Mouse (Mus musculus) embryonic facial prominence, embryonic 10.5 days (tissue): ENCODE measurements at regions not wholly inside any gene's neighbourhood (a gene's known extent, or its start where the extent isn't known, plus 50 kb on each side); places are given as distances from the start of the nearest gene placed in this dataset.
"Not testable (repeated sequence)": the region's sequence is repeated elsewhere in the genome, so short reads cannot be mapped to it uniquely, and the experiment has no call there.

Experiments used
- DNase-seq: peaks from one replicate; pipeline ENCODE4 v3.0.0-alpha.2; 2017; ENCODE audit warnings: low spot score
- H3K27ac ChIP-seq: fragments of 300-500 bp; sonication (generic); replicated peaks from 2 replicates; pipeline ENCODE4 v1.5.1; 2016; ENCODE audit warnings: mild to moderate bottlenecking
- H3K27me3 ChIP-seq: fragments of 300-500 bp; sonication (generic); replicated peaks from 2 replicates; pipeline ENCODE4 v1.6.1; 2016; ENCODE audit warnings: low read depth, mild to moderate bottlenecking; ENCODE audit not compliant: poor library complexity, severe bottlenecking
- H3K36me3 ChIP-seq: fragments of 300-500 bp; sonication (generic); replicated peaks from 2 replicates; pipeline ENCODE4 v1.6.1; 2016; ENCODE audit warnings: mild to moderate bottlenecking, moderate library complexity
- H3K4me1 ChIP-seq: fragments of 300-500 bp; sonication (generic); 2 replicates; pipeline ENCODE4 v1.6.1; 2016
- H3K4me3 ChIP-seq: fragments of 300-500 bp; sonication (generic); 2 replicates; pipeline ENCODE4 v1.5.1; 2016; ENCODE audit warnings: mild to moderate bottlenecking, moderate library complexity
- H3K9me3 ChIP-seq: fragments of 300-500 bp; sonication (generic); 2 replicates; pipeline ENCODE4 v1.6.1; 2016; ENCODE audit warnings: mild to moderate bottlenecking
- WGBS: fragments of 180-500 bp; shearing (Covaris S2); methylation state at CpG from one replicate; pipeline ENCODE4 v1.1.7; 2016; 5-methylcytosine and 5-hydroxymethylcytosine counted together

- no peaks in the 10 kb centered on the region for H3K9me3 ChIP-seq
- 72% methylated on average over 11 of the region's 11 CpGs for WGBS
- DNase-seq: no peak
- H3K4me3 ChIP-seq: no peak overlapping the region
- no peak overlapping the region for H3K27ac ChIP-seq
- H3K4me1 ChIP-seq: peaks cover 4% of the 10 kb centered on the region
- H3K36me3 ChIP-seq: no peaks in the 10 kb centered on the region
- no peaks in the 10 kb centered on the region for H3K27me3 ChIP-seq
Observed at GRCm38 (mm10) chr5:67487965-67488409, 59.9 kb upstream of the Bend4 start.

DNA sequence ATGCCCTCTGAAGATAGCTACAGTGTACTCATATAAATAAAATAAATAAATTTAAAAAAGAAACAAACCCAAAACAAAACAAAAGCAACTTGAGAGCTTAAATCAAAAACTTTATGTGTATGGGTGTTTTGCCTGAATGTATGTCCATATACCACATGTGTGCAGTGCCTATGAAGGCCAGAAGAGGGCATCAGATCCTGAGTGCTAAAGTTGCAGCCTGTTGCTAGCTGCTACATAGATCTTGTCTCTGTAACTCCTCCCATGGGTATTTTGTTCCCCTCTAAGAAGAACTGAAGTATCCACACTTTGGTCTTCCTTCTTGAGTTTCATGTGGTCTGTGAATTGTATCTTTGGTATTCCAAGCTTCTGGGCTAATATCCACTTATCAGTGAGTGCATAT lies 62.6 kb upstream of the Bend4 start:
- H3K27ac ChIP-seq, H3K9me3 ChIP-seq, H3K27me3 ChIP-seq, H3K36me3 ChIP-seq, H3K4me3 ChIP-seq, H3K4me1 ChIP-seq, DNase-seq: not testable (repeated sequence)

- no peak overlapping the region for H3K27ac ChIP-seq
- no peak for DNase-seq
- H3K36me3 ChIP-seq: no peaks in the 10 kb centered on the region
- 39% methylated on average over 9 of the region's 9 CpGs for whole genome bisulfite sequencing
- H3K4me3 ChIP-seq: no peak overlapping the region
- H3K27me3 ChIP-seq: no peaks in the 10 kb centered on the region
- H3K9me3 ChIP-seq: no peaks in the 10 kb centered on the region
- H3K4me1 ChIP-seq: peaks cover 6% of the 10 kb centered on the region
Observed at GRCm38 (mm10) chr5:67492893-67493302, 64.8 kb upstream of the Bend4 start.

GRCm38 (mm10) chr5:67496710-67497109 lies 68.6 kb upstream of the Bend4 start:
- 83% methylated on average over 7 of the region's 7 CpGs for WGBS
- H3K27ac ChIP-seq: no peak overlapping the region

DNA sequence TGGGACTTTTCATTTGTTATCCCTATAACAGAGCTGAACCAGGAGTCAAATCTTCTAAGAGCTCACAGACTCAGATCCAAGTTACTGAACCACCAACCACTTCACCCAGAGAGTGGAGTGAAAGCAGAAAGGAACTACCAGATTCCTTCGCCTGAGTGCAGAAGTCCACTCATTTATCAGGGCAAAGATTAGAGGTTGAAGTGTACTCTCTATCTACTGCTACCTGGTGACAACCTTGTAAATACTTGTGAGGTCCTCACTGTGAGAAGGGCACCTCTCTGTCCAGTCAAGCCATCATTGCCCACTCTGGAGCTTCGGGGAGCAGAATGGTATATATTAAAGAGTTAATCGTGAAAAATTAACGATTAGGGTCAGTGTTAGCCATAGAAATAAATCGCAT lies 87.4 kb upstream of the Shisa3 start:
- Histone ChIP-seq H3K4me1 (no peaks in the 10 kb centered on the region), H3K9me3 (no peaks in the 10 kb centered on the region), H3K36me3 (no peaks in the 10 kb centered on the region), H3K4me3 (no peak overlapping the region), H3K27me3 (no peaks in the 10 kb centered on the region), H3K27ac (no peak overlapping the region)
- no peak for DNase-seq
- 93% methylated on average over 5 of the region's 5 CpGs for WGBS

More at GRCm38 (mm10) chr5:67496710-67497109, 68.6 kb upstream of the Bend4 start:
- Histone ChIP-seq H3K4me3 (no peak overlapping the region), H3K27me3 (no peaks in the 10 kb centered on the region), H3K36me3 (no peaks in the 10 kb centered on the region), H3K9me3 (no peaks in the 10 kb centered on the region), H3K4me1 (peaks cover 6% of the 10 kb centered on the region)
- no peak for DNase-seq

DNA sequence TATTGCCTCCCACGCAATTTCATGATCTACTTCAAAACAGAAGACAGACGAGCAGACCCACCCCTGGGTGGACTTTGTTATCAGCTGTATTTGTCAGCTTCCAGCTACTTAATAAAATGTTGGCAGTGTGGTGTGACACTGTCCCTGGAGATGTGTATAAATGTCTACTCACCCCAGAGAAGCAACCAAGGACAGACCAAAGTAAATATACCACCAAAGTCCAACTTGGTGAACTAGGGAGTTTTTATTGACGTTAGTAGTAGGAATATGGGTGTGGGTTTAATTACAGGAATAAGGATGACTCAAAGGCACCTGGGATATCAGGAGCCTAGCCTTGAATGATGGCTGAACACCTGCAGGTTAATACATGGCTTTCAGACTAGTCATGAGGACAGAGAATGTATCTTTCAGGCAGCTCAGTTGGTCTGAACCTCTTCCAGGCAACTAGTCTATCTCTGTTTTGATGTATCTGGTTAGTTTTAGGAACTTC lies 86.2 kb upstream of the Shisa3 start:
- H3K27me3 ChIP-seq: no peaks in the 10 kb centered on the region

GRCm38 (mm10) chr5:67530149-67530548 lies 77.5 kb upstream of the Shisa3 start:
- Histone ChIP-seq H3K4me1 (peaks cover 14% of the 10 kb centered on the region), H3K27ac (no peak overlapping the region), H3K9me3 (no peaks in the 10 kb centered on the region), H3K27me3 (no peaks in the 10 kb centered on the region), H3K36me3 (no peaks in the 10 kb centered on the region), H3K4me3 (no peak overlapping the region)
- DNase-seq: no peak
- 65% methylated on average over 5 of the region's 5 CpGs for WGBS

More for the DNA sequence above, 86.2 kb upstream of the Shisa3 start:
- no peak for DNase-seq
- Histone ChIP-seq H3K27ac (no peak overlapping the region), H3K4me3 (no peak overlapping the region), H3K36me3 (no peaks in the 10 kb centered on the region), H3K9me3 (no peaks in the 10 kb centered on the region), H3K4me1 (no peaks in the 10 kb centered on the region)
- 83% methylated on average over 3 of the region's 3 CpGs for WGBS

DNA sequence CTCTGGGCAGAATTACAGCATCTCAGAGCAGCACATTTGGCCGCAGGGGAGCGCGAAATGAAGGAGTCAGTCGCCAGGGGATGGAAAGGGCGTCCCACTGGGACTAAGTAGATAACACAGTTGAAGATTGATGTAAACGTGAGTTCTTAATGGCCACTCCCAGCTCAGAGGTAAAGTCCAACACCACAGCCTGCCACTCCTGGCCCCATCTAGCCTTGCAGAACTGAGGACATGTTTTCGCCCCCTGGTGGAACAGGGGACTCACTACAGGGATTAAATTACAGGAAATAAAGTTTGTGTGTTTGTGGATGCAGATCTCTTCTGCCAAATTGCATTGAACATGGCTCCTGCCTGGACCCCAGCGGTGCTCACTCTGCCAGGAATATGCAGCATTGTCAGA lies 76.7 kb upstream of the Shisa3 start:
- WGBS: 41% methylated on average over 8 of the region's 8 CpGs
- no peaks in the 10 kb centered on the region for H3K36me3 ChIP-seq

DNA sequence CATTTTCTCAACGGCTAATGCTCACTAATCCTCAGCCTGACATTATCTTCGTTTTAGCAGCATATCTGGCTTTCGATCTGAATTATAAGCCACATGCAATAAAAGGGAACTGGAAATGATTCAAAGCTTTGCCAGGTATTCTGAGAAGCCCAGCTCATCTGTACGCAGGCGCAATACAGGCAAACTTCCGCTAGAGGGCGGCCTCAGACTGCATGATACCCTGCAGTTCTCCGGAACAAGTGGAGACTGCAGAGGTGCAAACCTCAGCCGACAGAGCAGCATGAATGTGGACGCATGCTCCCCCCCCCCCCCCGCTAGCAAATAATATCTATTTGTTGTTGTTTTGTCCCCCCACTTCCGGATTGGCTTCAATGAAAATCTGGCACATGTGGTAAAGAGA lies 75.3 kb upstream of the Shisa3 start:
- Histone ChIP-seq H3K27me3 (0 out of 2 replicates have a peak, but pooled peaks cover 3% of the 10 kb centered on the region), H3K36me3 (no peaks in the 10 kb centered on the region), H3K27ac (no peak overlapping the region), H3K4me3 (peak overlapping the region; percentile 34), H3K4me1 (peaks cover 14% of the 10 kb centered on the region), H3K9me3 (no peaks in the 10 kb centered on the region)
- 6% methylated on average over 12 of the region's 12 CpGs for WGBS
- peak; percentile 89 for DNase-seq

More for the DNA sequence above, 76.7 kb upstream of the Shisa3 start:
- Histone ChIP-seq H3K4me3 (no peak overlapping the region), H3K27me3 (no peaks in the 10 kb centered on the region), H3K4me1 (peaks cover 14% of the 10 kb centered on the region), H3K9me3 (no peaks in the 10 kb centered on the region), H3K27ac (no peak overlapping the region)
- DNase-seq: peak; percentile 50

DNA sequence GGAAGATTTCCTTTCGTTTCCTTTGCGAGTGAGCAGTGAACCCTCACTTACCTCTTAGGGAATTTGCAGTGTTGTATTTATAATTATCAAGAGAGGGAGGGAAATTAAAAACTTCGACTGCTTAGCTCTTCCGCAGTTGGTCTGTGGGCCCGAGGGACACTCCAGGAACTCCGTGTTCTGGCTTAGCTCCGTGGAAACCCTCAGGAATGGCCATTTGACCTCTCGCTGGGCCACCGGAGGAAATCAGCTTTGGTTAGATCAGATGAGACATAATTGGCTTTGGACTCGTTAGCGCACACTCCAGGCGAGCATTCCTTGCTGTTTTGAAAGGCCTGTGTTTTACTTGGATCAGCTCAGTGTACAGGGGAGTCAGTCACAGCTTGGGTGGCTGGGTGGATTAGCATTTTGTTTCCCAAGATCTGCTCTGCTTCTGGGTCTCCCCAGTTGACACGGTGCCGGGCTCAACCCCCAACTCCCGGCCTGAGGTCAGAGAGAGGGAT lies 74.9 kb upstream of the Shisa3 start:
- Histone ChIP-seq H3K27ac (no peak overlapping the region; the same call in 1 of the 2 replicates), H3K9me3 (no peaks in the 10 kb centered on the region), H3K36me3 (no peaks in the 10 kb centered on the region), H3K4me1 (peaks cover 14% of the 10 kb centered on the region), H3K4me3 (peak overlapping the region; percentile 34), H3K27me3 (0 out of 2 replicates have a peak, but pooled peaks cover 3% of the 10 kb centered on the region)
- peak; percentile 50 for DNase-seq
- WGBS: 21% methylated on average over 15 of the region's 15 CpGs

DNA sequence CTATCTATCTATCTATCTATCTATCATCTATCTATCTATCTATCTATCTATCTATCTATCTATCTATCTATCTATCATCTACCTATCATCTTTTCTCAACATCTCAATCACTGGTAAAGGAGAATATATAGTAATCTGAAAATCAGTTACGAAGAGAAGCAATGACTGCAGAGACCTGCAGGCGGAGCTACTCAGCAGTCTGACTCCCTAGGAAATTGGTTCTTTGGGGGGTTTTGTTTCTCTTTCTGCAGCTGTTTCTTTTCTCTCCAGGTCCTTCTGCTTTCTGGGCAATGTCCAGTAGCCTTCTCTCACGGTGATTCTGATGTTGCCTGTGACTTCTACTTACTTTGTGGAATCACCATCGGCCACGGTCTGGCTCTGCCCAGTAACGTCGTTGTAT lies 73.6 kb upstream of the Shisa3 start:
- no peaks in the 10 kb centered on the region for H3K36me3 ChIP-seq
- no peak overlapping the region for H3K4me3 ChIP-seq
- H3K4me1 ChIP-seq: peaks cover 14% of the 10 kb centered on the region
- WGBS: 81% methylated on average over 7 of the region's 7 CpGs
- H3K9me3 ChIP-seq: no peaks in the 10 kb centered on the region
- 0 out of 2 replicates have a peak, but pooled peaks cover 3% of the 10 kb centered on the region for H3K27me3 ChIP-seq
- no peak for DNase-seq
- no peak overlapping the region for H3K27ac ChIP-seq

DNA sequence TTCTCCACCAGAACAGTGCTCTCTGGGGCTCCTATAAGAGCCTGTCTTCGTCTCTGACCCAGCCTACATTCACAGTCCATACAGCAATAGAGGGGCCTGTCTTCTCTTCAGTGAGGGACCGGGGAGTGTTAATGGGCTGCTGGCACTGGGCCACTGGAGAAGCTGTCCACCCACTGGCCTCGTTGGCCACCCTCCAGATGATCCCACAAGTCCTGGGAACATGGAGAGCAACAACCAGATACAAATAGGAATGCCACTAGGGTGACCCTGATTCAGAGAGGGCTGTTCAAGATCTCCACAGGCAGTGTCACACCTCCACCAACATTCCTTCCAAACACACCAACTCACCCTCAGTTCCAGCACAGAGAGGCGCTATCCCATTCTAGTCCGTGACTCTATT lies 69.7 kb upstream of the Shisa3 start:
- no peak overlapping the region for H3K27ac ChIP-seq
- 0 out of 2 replicates have a peak, but pooled peaks cover 3% of the 10 kb centered on the region for H3K27me3 ChIP-seq
- no peak overlapping the region for H3K4me3 ChIP-seq
- 90% methylated on average over 5 of the region's 5 CpGs for WGBS
- H3K4me1 ChIP-seq: peaks cover 9% of the 10 kb centered on the region
- no peaks in the 10 kb centered on the region for H3K36me3 ChIP-seq
- no peaks in the 10 kb centered on the region for H3K9me3 ChIP-seq
- DNase-seq: no peak

GRCm38 (mm10) chr5:67539591-67540238 lies 68.0 kb upstream of the Shisa3 start:
- H3K4me1 ChIP-seq: peaks cover 15% of the 10 kb centered on the region

More at GRCm38 (mm10) chr5:67539591-67540238, 68.0 kb upstream of the Shisa3 start:
- H3K27me3 ChIP-seq: 0 out of 2 replicates have a peak, but pooled peaks cover 3% of the 10 kb centered on the region
- no peak overlapping the region for H3K4me3 ChIP-seq
- WGBS: 48% methylated on average over 8 of the region's 8 CpGs
- H3K9me3 ChIP-seq: no peaks in the 10 kb centered on the region
- H3K36me3 ChIP-seq: no peaks in the 10 kb centered on the region
- no peak overlapping the region for H3K27ac ChIP-seq
- DNase-seq: peak; percentile 31
